Mouse (Mus musculus) telencephalon, adult 2 months (tissue): ENCODE data around the gene Zfp292.

Experiments used
- DNase-seq: peaks from one replicate; pipeline ENCODE4 v3.0.0-alpha.2; 2011; ENCODE audit warnings: low read depth, low spot score

The Zfp292 gene

DNA sequence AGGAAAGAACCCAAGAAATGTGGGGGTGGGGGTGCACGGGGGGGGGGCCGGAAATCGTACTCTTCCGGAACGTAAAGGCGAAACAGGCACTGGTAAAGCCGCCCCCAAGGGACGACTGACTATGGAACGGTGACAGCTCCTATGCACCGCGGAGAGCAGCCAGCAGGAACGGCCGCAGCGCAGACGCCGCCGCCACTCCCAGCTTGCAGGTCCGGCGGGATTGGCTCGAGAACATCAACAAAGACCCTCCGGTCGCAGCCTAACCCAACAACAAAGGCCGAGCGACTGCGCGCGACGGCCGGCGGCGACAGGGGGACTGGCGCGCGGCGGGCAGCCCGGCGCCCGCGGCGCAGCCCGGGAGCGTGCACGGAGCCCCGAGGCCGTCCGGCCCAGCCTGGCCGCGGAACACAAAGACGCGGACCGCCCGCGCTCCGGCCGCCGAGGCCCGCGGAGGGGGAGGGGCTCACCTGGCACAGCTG is 430 bp downstream of the Zfp292 start:
- DNase-seq, result no peak

DNA sequence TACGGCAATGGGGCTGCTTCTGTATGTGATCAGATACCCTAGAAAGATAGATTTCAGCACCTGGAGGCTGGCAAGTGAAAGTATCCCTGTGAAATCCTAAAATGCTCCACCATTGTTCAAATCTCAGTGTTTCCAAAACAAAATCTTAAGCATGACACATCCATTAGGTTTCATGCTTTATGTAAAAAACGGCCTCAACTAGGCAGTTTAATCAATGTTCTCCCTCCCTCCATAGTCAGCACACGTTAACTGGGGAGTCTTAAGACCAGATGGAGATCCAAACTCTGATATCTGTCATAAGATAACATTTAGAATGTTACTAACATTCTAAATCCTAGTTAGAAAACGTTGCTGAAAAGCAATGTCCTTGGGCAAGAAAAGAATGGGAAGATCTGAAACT is 909 bp downstream of the Zfp292 start:
- no peak for DNase-seq

GRCm38 (mm10) chr4:34880921-34881650 is 1.7 kb downstream of the Zfp292 start:
- DNase-seq, result no peak

DNA sequence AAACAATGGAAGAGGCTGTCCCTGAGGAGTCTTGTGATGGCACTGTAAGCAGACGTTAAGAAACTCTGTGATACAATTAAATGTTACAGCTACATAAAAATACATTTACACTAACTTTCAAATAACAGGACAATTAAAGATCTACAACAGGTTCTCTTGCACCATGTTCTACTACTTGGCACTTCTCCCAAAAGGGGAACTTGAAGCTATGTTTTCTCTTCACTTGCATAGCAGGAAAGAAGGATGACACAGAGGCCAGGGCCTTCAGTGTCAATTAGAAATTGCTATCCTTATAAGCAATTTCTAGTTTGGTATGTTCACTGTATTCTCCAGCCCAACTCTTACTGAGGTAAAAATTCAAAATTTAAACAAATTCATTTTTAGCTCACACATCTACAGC is 8.5 kb downstream of the Zfp292 start:
- no peak for DNase-seq

GRCm38 (mm10) chr4:34872896-34873495 is 9.8 kb downstream of the Zfp292 start:
- DNase-seq, result no peak

GRCm38 (mm10) chr4:34869813-34870212 is 12.9 kb downstream of the Zfp292 start:
- DNase-seq, result no peak

- no peak for DNase-seq
Measured at GRCm38 (mm10) chr4:34861438-34861837, 21.3 kb downstream of the Zfp292 start.

- DNase-seq, result no peak
Measured at GRCm38 (mm10) chr4:34859416-34859815, 23.3 kb downstream of the Zfp292 start.

- no peak for DNase-seq
Measured at GRCm38 (mm10) chr4:34858903-34859302, 23.9 kb downstream of the Zfp292 start.

GRCm38 (mm10) chr4:34855966-34856365 is 26.8 kb downstream of the Zfp292 start:
- DNase-seq, result no peak

- DNase-seq, result no peak
Measured at GRCm38 (mm10) chr4:34852051-34852450, 30.7 kb downstream of the Zfp292 start.

DNA sequence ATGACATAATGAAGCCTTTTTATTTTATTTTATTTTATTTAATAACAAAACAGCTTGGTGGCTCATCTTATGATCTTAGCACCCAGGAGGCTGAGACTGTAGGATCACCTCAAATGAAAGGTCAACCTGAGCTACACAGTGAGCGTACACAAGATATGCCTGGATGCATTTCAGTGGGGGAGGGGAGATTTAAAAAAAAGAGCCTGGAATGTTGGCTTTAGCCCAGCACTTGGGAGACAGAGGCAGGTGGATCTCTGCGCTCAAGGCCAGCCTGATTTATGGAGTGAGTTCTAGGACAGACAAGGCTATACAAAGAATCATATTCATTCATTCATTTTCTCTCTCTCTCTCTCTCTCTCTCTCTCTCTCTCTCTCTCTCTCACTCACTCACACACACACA is 32.6 kb downstream of the Zfp292 start:
- no peak for DNase-seq

GRCm38 (mm10) chr4:34847679-34848309 is 35.0 kb downstream of the Zfp292 start:
- DNase-seq, result no peak

GRCm38 (mm10) chr4:34843839-34844238 is 38.9 kb downstream of the Zfp292 start:
- no peak for DNase-seq

DNA sequence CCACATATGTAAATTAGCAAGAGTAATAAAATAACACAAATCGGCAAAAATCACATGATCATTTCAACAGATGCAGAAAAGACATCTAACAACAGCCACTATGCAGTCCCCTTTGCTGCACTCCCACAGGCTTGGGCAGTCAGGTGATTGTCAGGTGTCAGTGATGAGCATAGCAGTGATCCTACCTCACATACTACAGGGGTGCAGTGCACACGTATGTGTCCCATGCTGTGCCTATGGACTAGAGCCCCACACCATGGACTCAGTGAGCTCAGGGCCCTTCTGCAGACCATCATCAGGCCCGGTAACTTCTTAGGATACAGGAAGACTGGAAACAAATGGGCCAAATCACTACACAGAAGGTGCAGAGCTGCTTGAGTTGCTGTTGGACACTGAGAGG is 39.9 kb downstream of the Zfp292 start:
- DNase-seq, result no peak

DNA sequence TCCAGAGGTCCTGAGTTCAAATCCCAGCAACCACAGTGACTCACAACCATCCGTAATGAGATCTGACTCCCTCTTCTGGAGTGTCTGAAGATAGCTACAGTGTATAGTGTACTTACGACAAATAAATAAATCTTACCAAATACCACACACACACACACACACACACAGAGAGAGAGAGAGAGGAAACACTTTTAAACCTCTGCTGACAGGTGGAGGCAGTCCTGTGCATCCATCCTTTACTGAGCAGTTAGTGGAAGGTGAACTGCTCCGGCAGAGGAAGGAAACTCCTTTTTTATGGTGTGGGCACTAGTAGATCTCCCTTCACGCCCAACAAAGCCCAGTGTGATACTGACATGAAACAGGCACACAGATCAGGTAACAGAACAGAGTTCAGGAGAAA is 51.3 kb downstream of the Zfp292 start:
- DNase-seq, result no peak

- peak; percentile 55 for DNase-seq
Measured at GRCm38 (mm10) chr4:34829456-34829855, 53.3 kb downstream of the Zfp292 start.

GRCm38 (mm10) chr4:34823901-34824300 is 58.9 kb downstream of the Zfp292 start:
- peak; percentile 70 for DNase-seq

GRCm38 (mm10) chr4:34819904-34820303 is 62.9 kb downstream of the Zfp292 start:
- DNase-seq, result no peak

DNA sequence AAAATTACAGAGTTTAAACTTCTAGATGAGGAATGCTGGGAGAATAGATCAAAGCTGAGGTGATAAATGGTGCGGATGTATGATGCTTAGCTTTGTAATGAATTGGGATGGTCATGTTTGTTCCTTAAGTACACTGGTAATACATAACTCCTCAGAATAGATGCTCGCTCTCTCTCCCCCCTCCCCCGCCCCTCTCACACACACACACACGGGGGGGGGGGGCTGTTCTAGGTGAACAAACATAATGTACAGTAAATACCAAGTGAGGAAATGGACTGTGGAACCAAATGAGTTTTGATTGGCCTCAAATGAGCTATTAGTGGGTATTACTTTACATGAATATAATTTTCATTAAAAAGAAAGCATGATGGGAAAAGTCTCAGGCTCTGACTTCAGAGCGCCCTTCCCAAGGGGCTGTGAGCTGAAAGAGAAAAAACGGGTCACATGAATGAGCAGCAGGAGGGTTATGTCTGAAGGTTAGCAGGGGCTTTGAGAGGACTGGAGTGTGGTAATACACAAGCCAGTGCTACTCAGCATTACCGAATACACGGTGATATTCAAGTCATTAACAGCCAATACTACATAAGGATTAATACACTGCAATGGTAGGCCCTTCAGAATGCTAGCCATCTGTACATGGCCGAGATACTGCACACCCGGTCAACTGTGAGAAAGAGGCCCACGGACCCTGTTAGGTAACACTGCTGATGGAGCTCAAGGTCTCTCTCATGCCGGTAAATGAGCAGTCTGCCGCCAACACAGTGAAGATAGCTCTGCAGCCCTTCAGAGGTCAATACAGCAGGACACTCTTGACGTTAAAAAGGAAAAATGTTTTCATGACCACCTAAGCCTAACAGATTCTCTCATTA is 81.4 kb downstream of the Zfp292 start:
- DNase-seq, result no peak

DNA sequence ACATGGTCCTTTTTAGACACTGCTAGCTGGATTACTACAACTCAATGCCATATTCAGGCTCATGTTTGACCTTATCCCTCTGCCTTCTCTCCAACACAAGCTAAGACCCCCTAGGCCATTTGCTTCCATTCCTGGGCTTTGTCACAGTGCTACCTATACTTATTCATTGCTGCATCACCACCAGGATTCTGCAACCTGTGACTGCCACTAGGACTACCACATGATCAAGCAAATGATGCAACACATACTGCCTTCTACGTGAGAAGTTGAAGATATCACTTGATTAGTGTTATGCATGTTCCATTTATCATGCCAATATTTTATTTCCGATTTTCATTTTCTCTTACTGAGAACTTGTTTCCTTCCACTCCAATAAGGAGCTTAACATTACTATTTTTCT is 84.8 kb downstream of the Zfp292 start:
- DNase-seq, result no peak
